Mouse (Mus musculus) CH12.LX (cell line): Measurements from ENCODE around the gene Scgb1b30.

Source experiments
- CTCF ChIP-seq, 2 experiments: IDR thresholded peaks in 1 of 2; conservative IDR thresholded peaks in 1 of 2; 2 replicates each; pipeline ENCODE4 v1.5.1; 2011 to 2012; ENCODE audit warnings: low read depth in 2 of 2, low read length in 2 of 2, improper control_type of control experiment in 1 of 2, inconsistent platforms in 1 of 2, mild to moderate bottlenecking in 1 of 2, moderate library complexity in 1 of 2
- GABPA ChIP-seq: IDR thresholded peaks from 2 replicates; pipeline ENCODE4 v1.6.1; 2012; ENCODE audit warnings: low read depth, low read length, improper control_type of control experiment, inconsistent platforms; ENCODE audit not compliant: insufficient replicate concordance
- KAT2A ChIP-seq: IDR thresholded peaks from 2 replicates; pipeline ENCODE4 v1.6.1; 2012; ENCODE audit warnings: low read length, improper control_type of control experiment, inconsistent platforms; ENCODE audit not compliant: insufficient replicate concordance
- TBP ChIP-seq: conservative IDR thresholded peaks from 2 replicates; pipeline ENCODE4 v1.6.1; 2011; ENCODE audit warnings: low read depth, low read length, improper control_type of control experiment
- USF1 ChIP-seq: IDR thresholded peaks from 2 replicates; pipeline ENCODE4 v1.6.1; 2014; ENCODE audit warnings: low read depth, mild to moderate bottlenecking, inconsistent platforms, low read length, improper control_type of control experiment
- ZNF384 ChIP-seq: IDR thresholded peaks from 2 replicates; pipeline ENCODE4 v1.6.1; 2012; ENCODE audit warnings: low read depth, low read length, improper control_type of control experiment, inconsistent platforms

- TF ChIP-seq TBP (no peak), GABPA (no peak), CTCF (conservative IDR thresholded peaks at IDR 0.05 in 1 of 2, IDR thresholded peaks at IDR 0.05 in 1 of 2; ENCODE audit: low read depth in 2 of 2, low read length in 2 of 2) (no peak), USF1 (no peak), KAT2A (no peak), ZNF384 (no peak)
Observed at GRCm38 (mm10) chr7:34139493-34139892, 44.3 kb downstream of the Scgb1b30 start.
